Mouse (Mus musculus) spleen, postnatal 14 days (tissue): Measurements from ENCODE around the gene Safb.

ENCODE experiments used
- DNase-seq, 2 experiments: peaks; one replicate each; pipeline ENCODE4 v3.0.0; 2021 to 2022; ENCODE audit warnings: low spot score in 2 of 2

The Safb gene

DNA sequence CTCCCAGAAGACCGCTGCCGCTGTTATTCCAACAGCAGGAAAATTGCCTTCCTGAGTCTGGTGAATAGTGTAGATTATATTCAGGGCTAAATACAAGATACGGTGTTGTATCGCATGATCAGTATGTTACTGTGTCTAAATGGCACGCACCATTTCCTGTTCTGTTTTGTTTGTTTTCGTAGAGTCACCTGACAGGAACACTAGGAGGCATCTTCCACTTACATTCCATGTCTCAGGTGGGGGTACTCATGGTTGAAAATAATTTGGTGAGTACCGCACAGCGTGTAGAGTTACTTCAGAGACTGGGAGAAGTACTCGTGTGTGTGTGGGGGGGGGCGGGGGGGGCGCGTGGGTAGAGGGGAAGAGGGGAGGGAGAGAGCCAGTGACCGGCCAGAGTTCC lies 62.9 kb downstream of the Safb start:
- DNase-seq: no peak

DNA sequence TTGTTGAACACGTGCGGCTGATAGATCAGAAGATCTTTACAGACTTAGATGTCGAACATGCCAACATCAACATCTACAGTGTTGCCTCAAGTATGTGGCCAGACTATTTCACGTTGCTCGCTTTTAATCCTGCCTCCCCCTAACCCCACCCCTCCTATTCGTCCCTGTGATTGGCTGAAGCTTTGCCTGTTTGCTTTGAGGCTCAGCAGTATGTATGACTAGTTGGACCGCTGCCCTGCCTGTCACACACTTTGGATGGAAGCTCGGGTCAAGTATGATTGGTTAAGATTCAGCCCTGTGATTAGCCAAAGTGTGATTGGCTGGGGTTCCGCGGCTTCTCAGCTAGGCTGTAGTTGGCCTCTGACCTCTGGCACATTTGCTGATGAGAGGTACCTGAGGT lies 67.2 kb downstream of the Safb start:
- no peak for DNase-seq

DNA sequence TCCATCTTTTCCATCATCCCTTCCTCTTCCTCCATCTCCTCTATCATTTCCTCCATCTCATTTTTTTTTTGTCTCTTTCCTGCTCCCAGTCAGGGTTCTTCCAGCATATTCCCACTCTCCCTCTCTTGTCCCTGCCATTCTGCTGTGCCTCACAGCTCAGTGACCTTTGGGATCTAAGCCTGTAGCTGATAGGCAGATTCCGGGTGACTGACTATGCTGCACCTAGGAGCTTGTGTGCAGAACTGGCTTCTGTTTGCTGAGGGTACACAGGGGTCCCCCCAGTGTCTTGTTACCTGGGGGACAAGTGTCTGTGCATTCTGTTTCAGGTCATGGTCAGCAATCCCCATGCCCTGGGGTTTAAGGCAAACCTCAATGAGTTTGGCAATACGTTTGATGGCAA lies 70.1 kb downstream of the Safb start:
- no peak for DNase-seq

DNA sequence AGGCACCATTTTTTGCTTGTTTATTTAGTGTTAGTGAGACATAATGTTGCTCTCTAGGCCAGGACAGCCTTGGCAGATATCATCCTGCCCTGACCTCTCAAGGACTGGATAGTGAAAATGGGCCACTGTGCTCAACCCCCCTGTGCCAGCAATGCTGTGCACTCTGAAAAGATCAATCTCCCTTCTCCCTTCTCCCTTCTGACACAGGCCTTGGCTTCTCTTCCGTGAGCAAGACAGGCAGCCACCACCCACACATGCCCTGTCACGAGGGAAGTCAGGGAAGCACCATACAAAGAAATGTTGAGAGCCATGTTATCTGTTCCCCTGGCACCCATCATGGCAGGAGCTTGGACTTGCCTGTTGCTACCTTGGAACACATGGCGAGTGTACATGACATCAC lies 70.7 kb downstream of the Safb start:
- DNase-seq: no peak
